Mouse (Mus musculus) hindbrain, embryonic 13.5 days (tissue): ENCODE measurements around the gene Cep135. TPM values are rescaled to one million over a fixed set of nuclear protein-coding genes. Genes with fewer than 3 reads are reported as not detected.
A peak's percentile ranks its signal among the peaks of the same experiment; 100 is the strongest.

Experiments used
- ATAC-seq: fragments of 200-750 bp; cut with Nextera tagmentation; 2 replicates; pipeline ENCODE4 v1.8.0; 2017; ENCODE audit warnings: moderate TSS enrichment; ENCODE audit not compliant: low FRiP score
- H3K27ac ChIP-seq: fragments of 300-500 bp; sonication (generic); 2 replicates; pipeline ENCODE4 v1.5.1; 2015; ENCODE audit warnings: inconsistent platforms, mild to moderate bottlenecking, moderate library complexity
- H3K27me3 ChIP-seq: fragments of 300-500 bp; sonication (generic); 2 replicates; pipeline ENCODE4 v1.6.1; 2015; ENCODE audit warnings: mild to moderate bottlenecking, inconsistent platforms
- H3K36me3 ChIP-seq: fragments of 300-500 bp; sonication (generic); 2 replicates; pipeline ENCODE4 v1.6.1; 2015; ENCODE audit warnings: mild to moderate bottlenecking, inconsistent platforms
- H3K4me1 ChIP-seq: fragments of 300-500 bp; sonication (generic); replicated peaks from 2 replicates; pipeline ENCODE4 v1.6.1; 2015; ENCODE audit warnings: inconsistent platforms
- H3K4me2 ChIP-seq: fragments of 300-500 bp; sonication (generic); 2 replicates; pipeline ENCODE4 v1.6.1; 2015; ENCODE audit warnings: inconsistent platforms, mild to moderate bottlenecking, moderate library complexity
- H3K4me3 ChIP-seq: fragments of 300-500 bp; sonication (generic); 2 replicates; pipeline ENCODE4 v1.5.1; 2015; ENCODE audit warnings: mild to moderate bottlenecking, inconsistent platforms
- H3K9ac ChIP-seq: fragments of 300-500 bp; sonication (generic); 2 replicates; pipeline ENCODE4 v1.6.1; 2015; ENCODE audit warnings: mild to moderate bottlenecking, inconsistent platforms
- H3K9me3 ChIP-seq: fragments of 300-500 bp; sonication (generic); 2 replicates; pipeline ENCODE4 v1.6.1; 2016; ENCODE audit warnings: inconsistent platforms
- WGBS: fragments of 180-500 bp; shearing (Covaris S2); methylation state at CpG from one replicate; pipeline ENCODE4 v1.1.7; 2015; 5-methylcytosine and 5-hydroxymethylcytosine counted together
- polyA plus RNA-seq: library from polyadenylated mRNA; unstranded; fragments of >200 nt; fragmentation: Nextera tagmentation; extraction: Ambion mirVana; gene quantifications from 2 replicates; pipeline ENCODE4 v1.2.1, GENCODE M21; 2015

Cep135 gene
- polyA plus RNA-seq, 1 experiment from 2014 or later: 4.5 TPM

GRCm38 (mm10) chr5:76670183-76670582, 81.7 kb downstream of the Cep135 start:
- Histone ChIP-seq H3K36me3 (peaks cover 13% of the 10 kb centered on the region), H3K4me2 (no peak overlapping the region), H3K9ac (no peak overlapping the region), H3K9me3 (no peaks in the 10 kb centered on the region), H3K27ac (no peak overlapping the region), H3K4me3 (no peak overlapping the region), H3K27me3 (no peaks in the 10 kb centered on the region), H3K4me1 (peaks cover 37% of the 10 kb centered on the region)
- WGBS: 92% methylated on average over 10 of the region's 10 CpGs
- ATAC-seq: no peak

- 92% methylated on average over 5 of the region's 5 CpGs for WGBS
- H3K9me3 ChIP-seq: no peaks in the 10 kb centered on the region
- H3K36me3 ChIP-seq: peaks cover 32% of the 10 kb centered on the region
- ATAC-seq: no peak
- no peak overlapping the region for H3K4me2 ChIP-seq
- H3K4me3 ChIP-seq: no peak overlapping the region
- no peaks in the 10 kb centered on the region for H3K27me3 ChIP-seq
- 0 out of 2 replicates have a peak, but pooled peaks cover 5% of the 10 kb centered on the region for H3K4me1 ChIP-seq
- no peak overlapping the region for H3K27ac ChIP-seq
- H3K9ac ChIP-seq: no peak overlapping the region
Measured at GRCm38 (mm10) chr5:76674022-76674653, 85.6 kb downstream of the Cep135 start.

GRCm38 (mm10) chr5:76675369-76675768, 86.9 kb downstream of the Cep135 start:
- no peak for ATAC-seq
- Histone ChIP-seq H3K4me3 (no peak overlapping the region), H3K9ac (no peak overlapping the region)

GRCm38 (mm10) chr5:76680959-76681358, 92.5 kb downstream of the Cep135 start:
- Histone ChIP-seq H3K9ac (no peak overlapping the region), H3K4me3 (no peak overlapping the region), H3K36me3 (peaks cover 27% of the 10 kb centered on the region), H3K4me2 (no peak overlapping the region), H3K9me3 (no peaks in the 10 kb centered on the region), H3K27ac (no peak overlapping the region; the same call in 1 of the 2 replicates), H3K27me3 (no peaks in the 10 kb centered on the region), H3K4me1 (peaks cover 31% of the 10 kb centered on the region)
- 86% methylated on average over 2 of the region's 3 CpGs for WGBS
- no peak for ATAC-seq

More at GRCm38 (mm10) chr5:76675369-76675768, 86.9 kb downstream of the Cep135 start:
- H3K27ac ChIP-seq: no peak overlapping the region
- H3K4me1 ChIP-seq: no peaks in the 10 kb centered on the region
- H3K27me3 ChIP-seq: no peaks in the 10 kb centered on the region
- WGBS: 84% methylated on average over 4 of the region's 4 CpGs
- no peaks in the 10 kb centered on the region for H3K9me3 ChIP-seq
- peaks cover 39% of the 10 kb centered on the region for H3K36me3 ChIP-seq
- H3K4me2 ChIP-seq: no peak overlapping the region

GRCm38 (mm10) chr5:76681895-76682656, 93.6 kb downstream of the Cep135 start:
- Histone ChIP-seq H3K4me1 (peaks cover 31% of the 10 kb centered on the region), H3K9ac (no peak overlapping the region), H3K27me3 (no peaks in the 10 kb centered on the region), H3K27ac (peak overlapping the region; percentile 52; the same call in 1 of the 2 replicates), H3K36me3 (peaks cover 20% of the 10 kb centered on the region), H3K4me2 (no peak overlapping the region), H3K4me3 (no peak overlapping the region), H3K9me3 (no peaks in the 10 kb centered on the region)
- 62% methylated on average over 4 of the region's 4 CpGs for WGBS
- peak; percentile 53 for ATAC-seq

- Histone ChIP-seq H3K4me2 (no peak overlapping the region), H3K4me1 (peaks cover 33% of the 10 kb centered on the region), H3K27ac (peak overlapping the region; percentile 73), H3K9me3 (no peaks in the 10 kb centered on the region), H3K4me3 (no peak overlapping the region), H3K27me3 (no peaks in the 10 kb centered on the region), H3K36me3 (peaks cover 20% of the 10 kb centered on the region), H3K9ac (no peak overlapping the region; the same call in 1 of the 2 replicates)
- ATAC-seq: no peak
- 38% methylated on average over 5 of the region's 5 CpGs for WGBS
Measured at GRCm38 (mm10) chr5:76683455-76683854, 95.0 kb downstream of the Cep135 start.

GRCm38 (mm10) chr5:76684658-76685605, 96.4 kb downstream of the Cep135 start:
- no peaks in the 10 kb centered on the region for H3K9me3 ChIP-seq
- H3K4me3 ChIP-seq: no peak overlapping the region
- H3K27me3 ChIP-seq: no peaks in the 10 kb centered on the region
- 91% methylated on average over 15 of the region's 15 CpGs for WGBS
- no peak for ATAC-seq
- no peak overlapping the region for H3K27ac ChIP-seq
- H3K9ac ChIP-seq: no peak overlapping the region
- H3K36me3 ChIP-seq: peaks cover 13% of the 10 kb centered on the region
- H3K4me2 ChIP-seq: no peak overlapping the region
- H3K4me1 ChIP-seq: peaks cover 33% of the 10 kb centered on the region

GRCm38 (mm10) chr5:76687961-76688600, 99.6 kb downstream of the Cep135 start:
- WGBS: 92% methylated on average over 10 of the region's 10 CpGs
- Histone ChIP-seq H3K36me3 (peaks cover 8% of the 10 kb centered on the region; the same call in 1 of the 2 replicates), H3K27ac (no peak overlapping the region), H3K9ac (no peak overlapping the region), H3K27me3 (no peaks in the 10 kb centered on the region), H3K9me3 (no peaks in the 10 kb centered on the region), H3K4me3 (no peak overlapping the region), H3K4me1 (peaks cover 27% of the 10 kb centered on the region), H3K4me2 (no peak overlapping the region)
- ATAC-seq: no peak

GRCm38 (mm10) chr5:76688643-76689042, 100.1 kb downstream of the Cep135 start:
- no peak overlapping the region for H3K4me2 ChIP-seq
- ATAC-seq: no peak
- no peaks in the 10 kb centered on the region for H3K9me3 ChIP-seq
- H3K4me3 ChIP-seq: no peak overlapping the region
- peaks cover 23% of the 10 kb centered on the region for H3K4me1 ChIP-seq
- peaks cover 8% of the 10 kb centered on the region; the same call in 1 of the 2 replicates for H3K36me3 ChIP-seq
- H3K9ac ChIP-seq: no peak overlapping the region
- WGBS: 77% methylated on average over 6 of the region's 6 CpGs
- no peaks in the 10 kb centered on the region for H3K27me3 ChIP-seq
- no peak overlapping the region for H3K27ac ChIP-seq

- peaks cover 27% of the 10 kb centered on the region for H3K4me1 ChIP-seq
- no peak overlapping the region for H3K4me2 ChIP-seq
- 70% methylated on average over 5 of the region's 5 CpGs for WGBS
- H3K9me3 ChIP-seq: no peaks in the 10 kb centered on the region
- no peak overlapping the region for H3K4me3 ChIP-seq
- no peaks in the 10 kb centered on the region for H3K27me3 ChIP-seq
- no peak for ATAC-seq
- H3K9ac ChIP-seq: no peak overlapping the region
- peaks cover 8% of the 10 kb centered on the region; the same call in 1 of the 2 replicates for H3K36me3 ChIP-seq
- H3K27ac ChIP-seq: no peak overlapping the region
Measured at GRCm38 (mm10) chr5:76690177-76690593, 101.7 kb downstream of the Cep135 start.

- no peak overlapping the region for H3K4me2 ChIP-seq
- H3K36me3 ChIP-seq: peaks cover 8% of the 10 kb centered on the region; the same call in 1 of the 2 replicates
- ATAC-seq: no peak
- 0 out of 2 replicates have a peak, but pooled peaks cover 3% of the 10 kb centered on the region for H3K9me3 ChIP-seq
- 80% methylated on average over 5 of the region's 5 CpGs for WGBS
- no peak overlapping the region for H3K9ac ChIP-seq
- peak overlapping the region; percentile 41; the same call in 1 of the 2 replicates for H3K27ac ChIP-seq
- no peaks in the 10 kb centered on the region for H3K27me3 ChIP-seq
- H3K4me1 ChIP-seq: peaks cover 26% of the 10 kb centered on the region
- no peak overlapping the region for H3K4me3 ChIP-seq
Measured at GRCm38 (mm10) chr5:76691251-76691650, 102.8 kb downstream of the Cep135 start.
